Mouse (Mus musculus): ENCODE measurements at regions not wholly inside any gene's neighbourhood (a gene's known extent, or its start where the extent isn't known, plus 50 kb on each side); places are given as distances from the start of the nearest gene placed in this dataset.

GRCm38 (mm10) chr19:59846807-59847206 lies 96.6 kb downstream of the Rab11fip2 start:
- no peak for DNase-seq
- Histone ChIP-seq H3K4me3 (ENCODE audit: control insufficient read depth, insufficient read depth, low read length) (no peak overlapping the region), H3K27me3 (ENCODE audit: control insufficient read depth, insufficient read depth, low read length) (no peaks in the 10 kb centered on the region), H3K4me1 (replicated peaks; ENCODE audit: control insufficient read depth, insufficient read depth, low read length) (no peaks in the 10 kb centered on the region), H3K27ac (ENCODE audit: control insufficient read depth, insufficient read depth, low read length) (no peak overlapping the region), H3K36me3 (ENCODE audit: control insufficient read depth, insufficient read depth, low read length) (no peaks in the 10 kb centered on the region)
- WGBS: 90% methylated on average over 1 of the region's 1 CpGs
- TF ChIP-seq CTCF (IDR thresholded peaks at IDR 0.05; ENCODE audit: borderline replicate concordance, control insufficient read depth, extremely low read depth, insufficient read depth, low read length, poor library complexity): no peak
- no peak for TF ChIP-seq POLR2A (IDR thresholded peaks at IDR 0.05; ENCODE audit: control insufficient read depth, extremely low read depth, insufficient read depth, low read length, poor library complexity)

DNA sequence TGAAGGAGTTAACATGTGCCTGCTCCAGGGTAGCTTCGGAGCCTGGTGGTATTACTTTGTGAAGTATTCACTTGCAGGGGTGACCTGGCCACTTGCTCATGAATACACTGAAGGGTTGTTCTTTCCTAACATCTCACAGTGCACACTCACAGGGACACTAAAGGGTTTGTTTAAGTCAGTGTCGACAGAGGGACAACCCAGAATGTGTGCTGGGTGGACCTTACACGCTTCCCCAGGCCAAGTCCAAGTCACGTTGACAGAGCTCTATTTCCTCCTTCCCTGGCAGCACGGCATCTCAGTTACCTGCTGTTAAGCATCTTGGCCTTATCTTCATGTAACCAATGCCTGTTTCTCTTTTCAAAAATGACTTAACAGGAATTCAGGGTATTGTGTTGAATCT lies 92.8 kb downstream of the Rab11fip2 start:
- Histone ChIP-seq H3K27ac (ENCODE audit: control insufficient read depth, insufficient read depth, low read length) (no peak overlapping the region), H3K27me3 (ENCODE audit: control insufficient read depth, insufficient read depth, low read length) (no peaks in the 10 kb centered on the region), H3K4me3 (ENCODE audit: control insufficient read depth, insufficient read depth, low read length) (no peak overlapping the region), H3K36me3 (ENCODE audit: control insufficient read depth, insufficient read depth, low read length) (no peaks in the 10 kb centered on the region), H3K4me1 (replicated peaks; ENCODE audit: control insufficient read depth, insufficient read depth, low read length) (no peaks in the 10 kb centered on the region)
- WGBS: 81% methylated on average over 5 of the region's 5 CpGs
- no peak for DNase-seq
- TF ChIP-seq CTCF (IDR thresholded peaks at IDR 0.05; ENCODE audit: borderline replicate concordance, control insufficient read depth, extremely low read depth, insufficient read depth, low read length, poor library complexity): no peak

DNA sequence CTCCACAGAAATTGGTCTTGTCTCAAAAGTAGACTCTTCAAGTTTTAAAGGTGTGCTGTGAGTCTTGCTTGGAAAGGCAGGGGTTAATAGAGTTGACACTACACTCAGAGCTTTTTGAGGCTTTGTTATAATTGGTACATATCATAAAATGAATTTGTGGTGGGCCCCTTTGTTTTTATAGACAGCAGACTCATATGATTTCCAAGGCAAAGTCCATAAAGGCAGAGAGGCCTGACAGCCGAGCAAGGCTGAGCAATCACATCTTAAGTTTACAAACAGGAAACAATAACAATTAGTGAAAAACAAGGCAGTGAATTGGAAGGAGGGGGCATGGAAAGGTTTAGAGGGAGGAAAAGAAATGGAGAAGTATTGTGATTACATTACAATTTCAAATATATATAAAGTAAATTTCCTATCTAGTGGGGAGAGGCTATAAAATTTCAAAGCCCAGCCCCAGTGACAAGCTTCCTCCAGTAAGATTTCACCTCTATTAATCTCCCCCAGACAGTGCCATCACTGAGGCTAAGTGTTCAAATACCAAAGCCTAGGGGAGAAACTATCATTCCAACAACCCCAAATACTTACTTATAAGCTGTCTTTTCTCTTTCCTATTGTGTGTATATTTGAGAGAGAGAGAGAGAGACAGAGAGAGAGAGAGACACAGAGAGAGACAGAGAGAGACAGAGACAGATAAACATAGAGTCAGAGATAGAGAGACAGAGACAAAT lies 91.3 kb downstream of the Rab11fip2 start:
- no peaks in the 10 kb centered on the region for H3K36me3 ChIP-seq (ENCODE audit: control insufficient read depth, insufficient read depth, low read length)
- no peak for TF ChIP-seq CTCF (IDR thresholded peaks at IDR 0.05; ENCODE audit: borderline replicate concordance, control insufficient read depth, extremely low read depth, insufficient read depth, low read length, poor library complexity)
- no peak for TF ChIP-seq POLR2A (IDR thresholded peaks at IDR 0.05; ENCODE audit: control insufficient read depth, extremely low read depth, insufficient read depth, low read length, poor library complexity)
- no peaks in the 10 kb centered on the region for H3K27me3 ChIP-seq (ENCODE audit: control insufficient read depth, insufficient read depth, low read length)
- no peaks in the 10 kb centered on the region for H3K4me1 ChIP-seq (replicated peaks; ENCODE audit: control insufficient read depth, insufficient read depth, low read length)
- DNase-seq: no peak
- H3K27ac ChIP-seq (ENCODE audit: control insufficient read depth, insufficient read depth, low read length): no peak overlapping the region
- H3K4me3 ChIP-seq (ENCODE audit: control insufficient read depth, insufficient read depth, low read length): no peak overlapping the region
- WGBS: 91% methylated on average over 1 of the region's 1 CpGs

Data from thymus, adult 2 months (tissue).